Mouse (Mus musculus): ENCODE results near the gene Tbc1d8. TPM values are rescaled to one million over a fixed set of nuclear protein-coding genes. Genes with fewer than 3 reads are reported as not detected.

Gene Tbc1d8
- polyA plus RNA-seq, 2 experiments: 11.5 to 14.3 TPM

DNA sequence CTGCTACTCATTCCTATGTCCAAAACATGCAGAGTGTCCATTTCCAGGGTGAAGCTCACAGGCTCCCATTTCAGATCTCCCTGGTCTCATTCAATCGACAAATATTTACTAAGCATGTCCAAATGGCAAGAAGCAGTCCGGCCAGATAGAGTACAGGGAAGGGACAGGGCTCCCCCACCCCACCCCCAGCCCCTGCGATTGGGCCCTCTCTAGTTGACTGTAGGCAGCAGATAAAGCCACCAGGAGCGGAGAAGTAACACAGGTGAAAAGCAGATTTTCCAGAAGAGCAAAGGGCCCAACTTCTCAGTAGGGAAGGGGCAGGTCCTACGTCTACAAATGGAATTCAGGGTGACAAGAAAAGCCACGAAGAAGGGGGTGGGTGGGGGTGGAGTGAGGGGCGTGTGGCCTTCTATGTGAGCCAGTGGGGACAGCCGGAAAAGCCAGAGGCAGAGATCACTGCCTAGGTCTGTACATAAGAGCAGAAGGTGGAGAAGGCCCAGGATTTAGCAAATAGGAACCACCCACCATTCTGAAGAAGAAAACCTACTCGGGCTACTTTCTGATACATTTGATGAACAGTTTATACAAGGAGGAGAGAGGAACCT is 7.2 kb downstream of the Tbc1d8 start:
- no peaks in the 10 kb centered on the region for H3K36me3 ChIP-seq (ENCODE audit: control insufficient read depth, insufficient read depth, low read length)
- H3K9ac ChIP-seq (ENCODE audit: low read depth, low read length, severe bottlenecking): no peak overlapping the region
- H3K9me3 ChIP-seq (ENCODE audit: control insufficient read depth, low read length): no peaks in the 10 kb centered on the region
- ATAC-seq (ENCODE audit: low FRiP score, low read depth) (no peak), DNase-seq (ENCODE audit: low spot score) (no peak)
- no peak for TF ChIP-seq POLR2A (IDR thresholded peaks at IDR 0.05; ENCODE audit: borderline replicate concordance, extremely low read depth, insufficient read depth, insufficient read length)
- H3K4me1 ChIP-seq (ENCODE audit: control insufficient read depth, insufficient read depth, low read length): no peaks in the 10 kb centered on the region
- 79% methylated on average over 9 of the region's 9 CpGs for WGBS
- H3K27me3 ChIP-seq (ENCODE audit: control insufficient read depth, insufficient read depth, low read length): no peaks in the 10 kb centered on the region
- H3K4me2 ChIP-seq (replicated peaks; ENCODE audit: low read depth, low read length, severe bottlenecking): no peak overlapping the region
- H3K4me3 ChIP-seq (replicated peaks; ENCODE audit: low read length): no peak overlapping the region
- H3K27ac ChIP-seq (replicated peaks; ENCODE audit: low read depth, low read length): no peak overlapping the region

DNA sequence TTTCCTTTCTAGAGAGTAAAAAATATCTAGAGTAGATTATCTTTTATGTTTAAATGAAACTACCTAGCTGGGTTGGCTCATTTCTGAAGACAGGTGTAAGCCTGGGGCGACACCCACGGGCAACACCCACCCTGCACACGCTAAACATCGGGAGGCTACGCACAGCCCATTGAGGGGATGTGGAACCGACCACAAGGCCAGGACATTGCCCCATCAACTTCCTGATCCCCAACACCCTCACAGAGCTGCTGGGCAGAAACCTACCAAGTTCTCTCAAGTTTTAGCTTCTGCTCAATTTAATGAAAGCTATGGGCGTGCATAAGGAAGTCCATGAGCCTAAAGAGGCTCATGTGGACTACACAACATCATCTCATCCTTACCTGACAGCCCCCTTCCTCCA is 9.6 kb downstream of the Tbc1d8 start:
- ATAC-seq (ENCODE audit: low FRiP score, low read depth): no peak
- WGBS: 80% methylated on average over 7 of the region's 7 CpGs
- Histone ChIP-seq H3K27me3 (ENCODE audit: control insufficient read depth, insufficient read depth, low read length) (no peaks in the 10 kb centered on the region), H3K9ac (ENCODE audit: low read depth, low read length, severe bottlenecking) (no peak overlapping the region), H3K4me3 (replicated peaks; ENCODE audit: low read length) (no peak overlapping the region), H3K4me2 (replicated peaks; ENCODE audit: low read depth, low read length, severe bottlenecking) (no peak overlapping the region), H3K4me1 (ENCODE audit: control insufficient read depth, insufficient read depth, low read length) (0 out of 2 replicates have a peak, but pooled peaks cover 6% of the 10 kb centered on the region), H3K36me3 (ENCODE audit: control insufficient read depth, insufficient read depth, low read length) (no peaks in the 10 kb centered on the region), H3K27ac (replicated peaks; ENCODE audit: low read depth, low read length) (no peak overlapping the region), H3K9me3 (ENCODE audit: control insufficient read depth, low read length) (no peaks in the 10 kb centered on the region)
- no peak for DNase-seq (ENCODE audit: low spot score)
- no peak for TF ChIP-seq POLR2A (IDR thresholded peaks at IDR 0.05; ENCODE audit: borderline replicate concordance, extremely low read depth, insufficient read depth, insufficient read length)

DNA sequence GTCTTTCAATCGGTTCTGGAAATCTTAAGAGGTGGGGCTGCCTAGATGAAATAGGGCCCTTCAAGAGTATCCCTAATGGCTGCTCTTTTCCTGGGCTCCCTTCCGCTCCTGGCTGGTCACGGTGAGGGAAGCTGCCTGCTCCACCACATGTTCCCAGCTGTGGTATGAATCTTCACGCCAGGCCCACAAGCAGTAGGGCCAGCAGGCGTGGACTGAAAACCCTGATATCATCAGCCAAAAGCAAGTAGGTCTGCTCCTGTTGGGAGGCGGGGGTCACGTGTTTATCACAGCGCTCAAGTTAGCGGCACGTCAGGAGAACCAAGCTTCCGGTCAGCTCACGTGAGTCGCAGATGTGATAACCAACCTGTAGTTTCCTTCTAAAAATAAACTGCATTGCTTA is 12.0 kb downstream of the Tbc1d8 start:
- DNase-seq (ENCODE audit: low spot score) (no peak), ATAC-seq (ENCODE audit: low FRiP score, low read depth) (no peak)
- Histone ChIP-seq H3K27ac (replicated peaks; ENCODE audit: low read depth, low read length) (no peak overlapping the region), H3K36me3 (ENCODE audit: control insufficient read depth, insufficient read depth, low read length) (no peaks in the 10 kb centered on the region), H3K9ac (ENCODE audit: low read depth, low read length, severe bottlenecking) (no peak overlapping the region), H3K9me3 (ENCODE audit: control insufficient read depth, low read length) (no peaks in the 10 kb centered on the region), H3K4me3 (replicated peaks; ENCODE audit: low read length) (no peak overlapping the region), H3K27me3 (ENCODE audit: control insufficient read depth, insufficient read depth, low read length) (no peaks in the 10 kb centered on the region), H3K4me2 (replicated peaks; ENCODE audit: low read depth, low read length, severe bottlenecking) (no peak overlapping the region), H3K4me1 (ENCODE audit: control insufficient read depth, insufficient read depth, low read length) (peaks cover 11% of the 10 kb centered on the region; the same call in 1 of the 2 replicates)
- TF ChIP-seq POLR2A (IDR thresholded peaks at IDR 0.05; ENCODE audit: borderline replicate concordance, extremely low read depth, insufficient read depth, insufficient read length): no peak
- WGBS: 92% methylated on average over 13 of the region's 13 CpGs

DNA sequence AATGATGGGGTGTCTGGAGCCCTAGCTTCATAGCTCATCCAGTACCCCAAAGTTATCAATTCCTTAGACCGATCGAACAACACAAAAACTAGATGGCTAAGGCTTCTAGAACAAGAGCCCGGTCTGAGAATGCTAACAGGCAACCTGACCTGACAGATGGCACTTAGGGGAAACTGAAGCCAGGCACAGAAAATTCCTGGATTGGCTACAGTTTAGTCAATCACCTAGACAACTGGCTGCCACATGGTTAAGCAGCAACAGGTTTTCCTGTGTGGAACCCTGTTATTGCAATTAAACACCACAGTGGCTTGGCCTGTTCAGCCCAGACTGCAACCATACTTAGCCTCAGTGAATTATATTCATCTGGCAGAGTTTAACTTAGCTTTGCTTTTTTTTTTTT is 13.8 kb downstream of the Tbc1d8 start:
- Histone ChIP-seq H3K27ac (replicated peaks; ENCODE audit: low read depth, low read length) (no peak overlapping the region), H3K9me3 (ENCODE audit: control insufficient read depth, low read length) (no peaks in the 10 kb centered on the region), H3K27me3 (ENCODE audit: control insufficient read depth, insufficient read depth, low read length) (no peaks in the 10 kb centered on the region), H3K36me3 (ENCODE audit: control insufficient read depth, insufficient read depth, low read length) (no peaks in the 10 kb centered on the region), H3K4me2 (replicated peaks; ENCODE audit: low read depth, low read length, severe bottlenecking) (no peak overlapping the region), H3K4me1 (ENCODE audit: control insufficient read depth, insufficient read depth, low read length) (peaks cover 11% of the 10 kb centered on the region; the same call in 1 of the 2 replicates), H3K4me3 (replicated peaks; ENCODE audit: low read length) (no peak overlapping the region), H3K9ac (ENCODE audit: low read depth, low read length, severe bottlenecking) (no peak overlapping the region)
- 74% methylated on average over 3 of the region's 3 CpGs for WGBS
- ATAC-seq (ENCODE audit: low FRiP score, low read depth): no peak
- no peak for DNase-seq (ENCODE audit: low spot score)
- no peak for TF ChIP-seq POLR2A (IDR thresholded peaks at IDR 0.05; ENCODE audit: borderline replicate concordance, extremely low read depth, insufficient read depth, insufficient read length)

DNA sequence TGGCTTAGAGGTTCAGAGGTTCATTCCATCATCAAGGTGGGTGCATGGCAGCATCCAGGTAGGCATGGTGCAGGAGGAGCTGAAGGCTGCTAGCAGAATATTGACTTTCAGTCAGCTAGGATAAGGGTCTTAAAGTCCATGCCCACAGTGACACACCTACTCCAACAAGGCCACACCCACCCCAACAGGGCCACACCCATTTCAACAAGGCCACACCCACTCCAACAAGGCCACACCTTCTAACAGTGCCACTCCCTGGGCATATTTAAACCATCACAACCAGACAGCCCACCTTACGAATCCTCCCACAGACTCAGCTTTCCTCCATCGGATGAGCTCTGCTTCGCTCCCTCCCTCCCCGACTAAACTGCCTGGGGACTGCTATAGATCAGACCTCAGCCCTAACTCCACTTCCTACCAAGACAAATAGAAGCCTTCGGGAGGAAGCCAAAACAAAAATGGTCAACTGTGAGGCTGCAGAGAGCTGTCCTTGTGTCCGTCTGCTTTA is 15.6 kb downstream of the Tbc1d8 start:
- H3K9ac ChIP-seq (ENCODE audit: low read depth, low read length, severe bottlenecking): no peak overlapping the region
- DNase-seq (ENCODE audit: low spot score): no peak

More for the DNA sequence above, 15.6 kb downstream of the Tbc1d8 start:
- no peak for ATAC-seq (ENCODE audit: low FRiP score, low read depth)
- Histone ChIP-seq H3K27ac (replicated peaks; ENCODE audit: low read depth, low read length) (0 out of 2 replicates have a peak overlapping the region, but pooled peaks have one; percentile 9), H3K36me3 (ENCODE audit: control insufficient read depth, insufficient read depth, low read length) (no peaks in the 10 kb centered on the region), H3K4me1 (ENCODE audit: control insufficient read depth, insufficient read depth, low read length) (peaks cover 11% of the 10 kb centered on the region; the same call in 1 of the 2 replicates), H3K4me2 (replicated peaks; ENCODE audit: low read depth, low read length, severe bottlenecking) (no peak overlapping the region), H3K4me3 (replicated peaks; ENCODE audit: low read length) (no peak overlapping the region), H3K27me3 (ENCODE audit: control insufficient read depth, insufficient read depth, low read length) (no peaks in the 10 kb centered on the region), H3K9me3 (ENCODE audit: control insufficient read depth, low read length) (no peaks in the 10 kb centered on the region)
- WGBS: 91% methylated on average over 6 of the region's 6 CpGs
- TF ChIP-seq POLR2A (IDR thresholded peaks at IDR 0.05; ENCODE audit: borderline replicate concordance, extremely low read depth, insufficient read depth, insufficient read length): no peak
